ENCODE assay signal across 8 mouse cellular contexts in the genomic region with DNA sequence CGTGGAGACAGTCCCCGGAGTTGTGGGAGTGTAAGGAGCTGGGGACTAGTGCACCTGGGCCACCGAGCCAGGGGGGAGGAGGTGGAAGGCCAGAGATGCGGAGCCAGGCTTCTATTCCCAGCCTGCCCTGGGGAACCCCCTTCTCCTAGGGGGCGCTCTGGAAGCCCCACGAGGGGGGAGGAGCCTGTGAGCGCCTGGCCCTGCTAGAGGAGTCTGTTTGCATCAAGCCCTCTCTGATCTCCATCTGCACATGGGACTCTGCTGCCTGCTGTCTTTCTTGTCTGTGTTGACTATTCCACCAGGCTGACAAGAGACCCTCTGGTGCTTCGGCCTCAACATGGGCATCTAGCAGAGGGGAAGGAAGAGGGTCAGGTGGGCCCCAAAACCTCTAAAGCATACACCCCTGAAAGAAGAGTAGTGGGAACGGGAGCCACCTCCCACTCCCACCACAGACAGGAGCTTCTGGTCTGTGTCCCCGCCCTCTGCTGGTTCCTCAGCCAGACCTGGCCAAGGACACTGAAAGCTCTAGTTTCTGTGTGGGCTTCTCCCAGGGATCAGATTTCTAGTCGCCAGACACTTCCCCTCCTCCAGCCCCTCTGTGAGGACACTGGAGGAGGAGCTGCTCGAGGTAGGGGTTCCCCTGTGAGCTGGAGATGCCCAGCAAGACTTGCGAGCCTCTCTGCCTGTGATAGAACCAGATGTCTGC. TPM values are rescaled to one million over a fixed set of nuclear protein-coding genes. Genes with fewer than 3 reads are reported as not detected.
DNase-seq lines count a peak whose midpoint lies in the region; ATAC-seq and TF ChIP-seq lines count a peak whose summit lies in the region.

No protein-coding gene starts in this region.

- TF ChIP-seq RAD21 in MEL (IDR thresholded peaks at IDR 0.05; ENCODE audit: low read depth, low read length): no peak

- no peaks in the 10 kb centered on the region for H3K9me3 ChIP-seq in heart, embryonic 11.5 days (replicated peaks; ENCODE audit: control insufficient read depth, low read length)
- H3K9me3 ChIP-seq in MEL (replicated peaks; ENCODE audit: insufficient read depth, low read length): no peaks in the 10 kb centered on the region
- no peaks in the 10 kb centered on the region for H3K9me3 ChIP-seq in intestine, embryonic 14.5 days (ENCODE audit: control insufficient read depth, low read length)
- no peaks in the 10 kb centered on the region for H3K9me3 ChIP-seq in midbrain, embryonic 15.5 days

- WGBS in heart, embryonic 11.5 days (ENCODE audit: insufficient replicate concordance): 14% methylated on average over 13 of the region's 13 CpGs
- 9% methylated on average over 12 of the region's 13 CpGs for WGBS in intestine, embryonic 14.5 days
- WGBS in midbrain, embryonic 15.5 days: 11% methylated on average over 12 of the region's 13 CpGs

- peaks cover 21% of the 10 kb centered on the region for H3K79me2 ChIP-seq in MEL (ENCODE audit: control insufficient read depth, insufficient read depth, low read length, poor library complexity)

- peak; percentile 21 to 58 (median 45); a peak in 5 of 6 replicates for TF ChIP-seq CTCF in MEL (IDR thresholded peaks at IDR 0.05 in 2 of 3, conservative IDR thresholded peaks at IDR 0.05 in 1 of 3; ENCODE audit: control insufficient read depth in 1 of 3, insufficient read depth in 1 of 3, low read depth in 2 of 3, low read length in 3 of 3, poor library complexity in 1 of 3, severe bottlenecking in 1 of 3)

- no peak for DNase-seq in heart, postnatal 4 days
- peak; percentile 29 for DNase-seq in MEL (ENCODE audit: low read depth, low spot score)
- peak; percentile 71 for DNase-seq in embryo, embryonic 9.5 days (ENCODE audit: extremely low spot score)
- peak; percentile 67 for DNase-seq in intestine, embryonic 14.5 days (ENCODE audit: low spot score)
- DNase-seq in thymus, postnatal 36 days: peak; percentile 52 to 65
- no peak for DNase-seq in right cerebral cortex, adult 2 months (ENCODE audit: low spot score in 2 of 2)

- peak overlapping the region; percentile 57; the same call in 1 of the 2 replicates for H3K27ac ChIP-seq in heart, embryonic 11.5 days (ENCODE audit: low read depth, low read length)
- H3K27ac ChIP-seq in MEL (ENCODE audit: control insufficient read depth, low read depth, low read length): no peak overlapping the region
- peak overlapping the region; percentile 61 for H3K27ac ChIP-seq in intestine, embryonic 14.5 days (ENCODE audit: low read depth)
- no peak overlapping the region for H3K27ac ChIP-seq in midbrain, embryonic 15.5 days

- no peaks in the 10 kb centered on the region for H3K27me3 ChIP-seq in heart, embryonic 11.5 days (ENCODE audit: control insufficient read depth, insufficient read depth, low read length)
- H3K27me3 ChIP-seq in MEL (ENCODE audit: control insufficient read depth in 1 of 2, insufficient read depth in 2 of 2, low read length in 2 of 2): no peaks in the 10 kb centered on the region
- no peaks in the 10 kb centered on the region for H3K27me3 ChIP-seq in intestine, embryonic 14.5 days (replicated peaks; ENCODE audit: control insufficient read depth, insufficient read depth, low read length)
- H3K27me3 ChIP-seq in midbrain, embryonic 15.5 days (replicated peaks): no peaks in the 10 kb centered on the region

- peak overlapping the region; percentile 98 for H3K4me2 ChIP-seq in heart, embryonic 11.5 days
- H3K4me2 ChIP-seq in intestine, embryonic 14.5 days (ENCODE audit: low read length): peak overlapping the region; percentile 78
- peak overlapping the region; percentile 75 for H3K4me2 ChIP-seq in midbrain, embryonic 15.5 days

- no peak for TF ChIP-seq EP300 in MEL (IDR thresholded peaks at IDR 0.05; ENCODE audit: low read depth in 1 of 2, low read length in 2 of 2)

- no peak for ATAC-seq in heart, embryonic 11.5 days (replicated peaks; ENCODE audit: insufficient number of reproducible peaks, low FRiP score, low TSS enrichment)
- no peak for ATAC-seq in intestine, embryonic 14.5 days (replicated peaks; ENCODE audit: low FRiP score, low TSS enrichment, low read depth)
- no peak for ATAC-seq in midbrain, embryonic 15.5 days (replicated peaks)

- H3K4me3 ChIP-seq in heart, embryonic 11.5 days (ENCODE audit: low read depth, low read length): peak overlapping the region; percentile 19; the same call in 1 of the 2 replicates
- H3K4me3 ChIP-seq in MEL (ENCODE audit: control insufficient read depth in 1 of 2, insufficient read depth in 1 of 2, low read depth in 2 of 2, low read length in 2 of 2): no peak overlapping the region
- peak overlapping the region; percentile 9; the same call in 1 of the 2 replicates for H3K4me3 ChIP-seq in intestine, embryonic 14.5 days (ENCODE audit: low read depth, low read length)
- peak overlapping the region; percentile 88 for H3K4me3 ChIP-seq in midbrain, embryonic 15.5 days

- 0 out of 2 replicates have a peak overlapping the region, but pooled peaks have one; percentile 54 for H3K9ac ChIP-seq in heart, embryonic 11.5 days (ENCODE audit: low read depth, low read length)
- H3K9ac ChIP-seq in MEL (ENCODE audit: control insufficient read depth, low read depth, low read length, poor library complexity, severe bottlenecking): no peak overlapping the region
- no peak overlapping the region for H3K9ac ChIP-seq in intestine, embryonic 14.5 days (ENCODE audit: low read length)
- H3K9ac ChIP-seq in midbrain, embryonic 15.5 days: peak overlapping the region; percentile 8; the same call in 1 of the 2 replicates

- no peak for TF ChIP-seq POLR2A in MEL (IDR thresholded peaks at IDR 0.05; ENCODE audit: control insufficient read depth in 1 of 2, insufficient read depth in 1 of 2, low read depth in 1 of 2, low read length in 2 of 2, poor library complexity in 1 of 2)

- H3K36me3 ChIP-seq in heart, embryonic 11.5 days (ENCODE audit: control insufficient read depth, insufficient read depth, low read length): no peaks in the 10 kb centered on the region
- no peaks in the 10 kb centered on the region for H3K36me3 ChIP-seq in MEL (ENCODE audit: control insufficient read depth in 1 of 2, insufficient read depth in 2 of 2, low read length in 2 of 2)
- H3K36me3 ChIP-seq in intestine, embryonic 14.5 days (ENCODE audit: control insufficient read depth, insufficient read depth, low read length): peaks cover 3% of the 10 kb centered on the region; the same call in 1 of the 2 replicates
- no peaks in the 10 kb centered on the region for H3K36me3 ChIP-seq in midbrain, embryonic 15.5 days (replicated peaks)

- H3K4me1 ChIP-seq in heart, embryonic 11.5 days (ENCODE audit: control insufficient read depth, insufficient read depth, low read length): peaks cover 52% of the 10 kb centered on the region
- 0 out of 4 replicates have a peak, but pooled peaks cover 0 to 7% of the 10 kb centered on the region in 2 experiments for H3K4me1 ChIP-seq in MEL (ENCODE audit: control insufficient read depth in 1 of 2, insufficient read depth in 2 of 2, low read length in 2 of 2)
- peaks cover 43% of the 10 kb centered on the region for H3K4me1 ChIP-seq in intestine, embryonic 14.5 days (replicated peaks; ENCODE audit: control insufficient read depth, insufficient read depth, low read length)
- H3K4me1 ChIP-seq in midbrain, embryonic 15.5 days: peaks cover 58% of the 10 kb centered on the region

TF ChIP-seq in MEL, 35 proteins besides CTCF, POLR2A, EP300 and RAD21:
- TF ChIP-seq MAZ (IDR thresholded peaks at IDR 0.05; ENCODE audit: low read depth, low read length) (peak; percentile 47; the same call in 1 of the 2 replicates), ZKSCAN1 (IDR thresholded peaks at IDR 0.05; ENCODE audit: low read depth, low read length) (no peak), USF2 (IDR thresholded peaks at IDR 0.05; ENCODE audit: borderline replicate concordance in 1 of 2, insufficient read depth in 1 of 2, low read depth in 1 of 2, low read length in 2 of 2) (no peak), RCOR1 (IDR thresholded peaks at IDR 0.05; ENCODE audit: low read depth, low read length) (no peak)

RNA-seq across cellular contexts. Expression of a gene that starts 3.2 kb away (rescaled TPM):
- 10.2 and 13.5 TPM in 2 replicates for polyA plus RNA-seq in heart, embryonic 11.5 days (2014; fragmentation: Nextera tagmentation; extraction: Ambion mirVana)
- total RNA-seq in heart, postnatal 4 days (2021): 10 to 100 TPM; 37.5 to 39.8 TPM
- total RNA-seq in MEL (2012; rRNA removed): 17.7 and 21.7 TPM in 2 replicates
- 10 to 100 TPM in 1 of 2 experiments, not detected in 1; 35.3 TPM for polyA plus RNA-seq in MEL (2012; ENCODE audit: insufficient read depth in 1 of 2, insufficient read length in 2 of 2, low read depth in 1 of 2, low replicate concordance in 2 of 2, missing spikeins in 1 of 2)
- polyA plus RNA-seq in intestine, embryonic 14.5 days (2014; fragmentation: Nextera tagmentation; extraction: Ambion mirVana): 21.8 and 24.9 TPM in 2 replicates
- 67.2 and 68.0 TPM in 2 replicates for polyA plus RNA-seq in midbrain, embryonic 15.5 days (2015; fragmentation: Nextera tagmentation; extraction: Ambion mirVana)

RNA-seq across cellular contexts. Expression of a gene that starts 51.9 kb away (rescaled TPM):
- polyA plus RNA-seq in heart, embryonic 11.5 days (2014; fragmentation: Nextera tagmentation; extraction: Ambion mirVana): 0.58 and 0.76 TPM in 2 replicates
- under 1 TPM; 0.27 to 0.41 TPM for total RNA-seq in heart, postnatal 4 days (2021)
- total RNA-seq in MEL (2012; rRNA removed): 0.29 and 0.35 TPM in 2 replicates
- polyA plus RNA-seq in MEL (2012; ENCODE audit: insufficient read depth in 1 of 2, insufficient read length in 2 of 2, low read depth in 1 of 2, low replicate concordance in 2 of 2, missing spikeins in 1 of 2): under 1 TPM in 1 of 2 experiments, not detected in 1; 0.49 TPM
- 0.23 and 0.37 TPM in 2 replicates for polyA plus RNA-seq in intestine, embryonic 14.5 days (2014; fragmentation: Nextera tagmentation; extraction: Ambion mirVana)
- 0.93 and 1.00 TPM in 2 replicates for polyA plus RNA-seq in midbrain, embryonic 15.5 days (2015; fragmentation: Nextera tagmentation; extraction: Ambion mirVana)

RNA-seq across cellular contexts. Expression of a gene that starts 52.2 kb away (rescaled TPM):
- 69.4 and 72.2 TPM in 2 replicates for polyA plus RNA-seq in heart, embryonic 11.5 days (2014; fragmentation: Nextera tagmentation; extraction: Ambion mirVana)
- total RNA-seq in heart, postnatal 4 days (2021): 10 to 100 TPM; 25.8 to 26.1 TPM
- total RNA-seq in MEL (2012; rRNA removed): 84.3 and 90.4 TPM in 2 replicates
- polyA plus RNA-seq in MEL (2012; ENCODE audit: insufficient read depth in 1 of 2, insufficient read length in 2 of 2, low read depth in 1 of 2, low replicate concordance in 2 of 2, missing spikeins in 1 of 2): 100 to 1,000 TPM; 113 to 137 TPM
- polyA plus RNA-seq in intestine, embryonic 14.5 days (2014; fragmentation: Nextera tagmentation; extraction: Ambion mirVana): 64.8 and 70.9 TPM in 2 replicates
- 8.0 and 10.9 TPM in 2 replicates for polyA plus RNA-seq in midbrain, embryonic 15.5 days (2015; fragmentation: Nextera tagmentation; extraction: Ambion mirVana)

Comparison
In these comparisons a context has a peak if more than half of its experiments do, and no peak if none do; other contexts are left out.
1. H3K27ac ChIP-seq: peak in heart, embryonic 11.5 days (single experiment) and intestine, embryonic 14.5 days (single experiment); none in MEL (single experiment) and midbrain, embryonic 15.5 days (single experiment).
2. H3K4me3 ChIP-seq: peak in heart, embryonic 11.5 days (single experiment), intestine, embryonic 14.5 days (single experiment) and midbrain, embryonic 15.5 days (single experiment); none in MEL (0 of 2).
3. H3K9ac ChIP-seq: peak in heart, embryonic 11.5 days (single experiment) and midbrain, embryonic 15.5 days (single experiment); none in MEL (single experiment) and intestine, embryonic 14.5 days (single experiment).
4. DNase-seq: peak in MEL (single experiment), embryo, embryonic 9.5 days (single experiment), intestine, embryonic 14.5 days (single experiment) and thymus, postnatal 36 days (2 of 2); none in heart, postnatal 4 days (single experiment) and right cerebral cortex, adult 2 months (0 of 2).
5. Peak in every context shown above with its lines, with median percentiles within 50 percentile points of each other: H3K4me2 ChIP-seq.